Mouse (Mus musculus): ENCODE data around the gene Parp8. TPM values are rescaled to one million over a fixed set of nuclear protein-coding genes. Genes with fewer than 3 reads are reported as not detected.
"Not testable (repeated sequence)": the region's sequence is repeated elsewhere in the genome, so short reads cannot be mapped to it uniquely, and the experiment has no call there.

Gene Parp8
- polyA plus RNA-seq, 1 experiment from 2014 or later: 9.5 TPM

DNA sequence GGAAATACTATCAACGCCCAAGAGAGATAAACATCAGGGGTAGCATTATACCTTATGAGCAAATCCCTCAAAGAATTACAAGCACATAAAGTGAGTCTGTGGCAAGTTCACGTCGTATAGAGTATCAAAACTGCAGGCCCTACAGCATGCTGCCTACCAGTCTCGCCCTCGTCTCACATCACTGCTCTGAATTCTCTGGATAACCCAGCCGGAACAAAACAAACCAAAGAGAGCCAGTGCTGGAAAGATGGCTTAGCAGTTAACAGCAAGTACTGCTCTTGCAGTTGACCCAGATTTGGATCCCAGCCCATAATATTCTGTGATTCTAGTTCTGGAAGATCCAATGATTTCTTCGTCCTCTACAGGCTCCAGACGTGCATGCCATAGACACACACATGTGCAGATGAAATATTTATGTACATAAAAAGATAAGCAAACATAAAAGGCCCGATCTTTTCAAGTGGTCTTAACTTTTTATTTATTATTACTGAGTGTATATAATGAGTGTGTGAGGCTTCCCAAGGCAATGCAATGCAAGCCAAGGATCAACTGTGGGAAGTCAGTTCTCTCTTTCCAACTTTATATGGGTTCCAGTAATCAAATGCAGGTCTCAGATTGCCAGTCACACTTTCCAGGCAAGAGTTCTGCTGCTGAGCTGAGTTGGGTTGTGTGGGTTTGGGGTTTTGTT, 77.6 kb downstream of the Parp8 start:
- H3K9me3 ChIP-seq: no peaks in the 10 kb centered on the region
- DNase-seq (ENCODE audit: extremely low spot score, low spot score): no peak
- 87% methylated on average over 9 of the region's 9 CpGs for WGBS
- no peaks in the 10 kb centered on the region for H3K4me1 ChIP-seq
- H3K27me3 ChIP-seq (ENCODE audit: poor library complexity, severe bottlenecking): no peaks in the 10 kb centered on the region
- H3K36me3 ChIP-seq (replicated peaks): no peaks in the 10 kb centered on the region
- no peak overlapping the region for H3K4me3 ChIP-seq
- H3K27ac ChIP-seq: no peak overlapping the region

DNA sequence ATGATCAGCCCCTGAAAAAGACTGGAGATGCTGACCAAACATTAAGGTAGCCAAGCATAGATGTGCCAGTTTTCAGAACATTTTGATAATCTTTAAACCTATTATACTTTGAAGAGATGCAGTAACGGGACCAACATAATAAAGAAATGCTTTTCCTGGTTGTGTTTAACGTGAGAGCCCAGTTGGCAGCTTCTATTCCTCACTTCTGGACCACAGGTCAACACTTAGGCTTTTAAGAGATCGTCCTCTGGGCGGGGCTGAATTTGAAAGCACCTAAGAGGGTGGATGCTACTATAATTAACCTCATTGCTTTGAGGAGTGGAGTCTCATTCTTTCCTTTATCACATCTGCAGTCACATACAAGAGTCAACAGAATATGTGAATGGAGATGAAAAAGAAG, 78.8 kb downstream of the Parp8 start:
- no peaks in the 10 kb centered on the region for H3K36me3 ChIP-seq (replicated peaks)
- WGBS: 80% methylated on average over 4 of the region's 4 CpGs
- no peak overlapping the region for H3K4me3 ChIP-seq
- H3K27me3 ChIP-seq (ENCODE audit: poor library complexity, severe bottlenecking): no peaks in the 10 kb centered on the region
- DNase-seq (ENCODE audit: extremely low spot score, low spot score): no peak
- no peaks in the 10 kb centered on the region for H3K9me3 ChIP-seq
- no peak overlapping the region for H3K27ac ChIP-seq
- peaks cover 3% of the 10 kb centered on the region for H3K4me1 ChIP-seq

DNA sequence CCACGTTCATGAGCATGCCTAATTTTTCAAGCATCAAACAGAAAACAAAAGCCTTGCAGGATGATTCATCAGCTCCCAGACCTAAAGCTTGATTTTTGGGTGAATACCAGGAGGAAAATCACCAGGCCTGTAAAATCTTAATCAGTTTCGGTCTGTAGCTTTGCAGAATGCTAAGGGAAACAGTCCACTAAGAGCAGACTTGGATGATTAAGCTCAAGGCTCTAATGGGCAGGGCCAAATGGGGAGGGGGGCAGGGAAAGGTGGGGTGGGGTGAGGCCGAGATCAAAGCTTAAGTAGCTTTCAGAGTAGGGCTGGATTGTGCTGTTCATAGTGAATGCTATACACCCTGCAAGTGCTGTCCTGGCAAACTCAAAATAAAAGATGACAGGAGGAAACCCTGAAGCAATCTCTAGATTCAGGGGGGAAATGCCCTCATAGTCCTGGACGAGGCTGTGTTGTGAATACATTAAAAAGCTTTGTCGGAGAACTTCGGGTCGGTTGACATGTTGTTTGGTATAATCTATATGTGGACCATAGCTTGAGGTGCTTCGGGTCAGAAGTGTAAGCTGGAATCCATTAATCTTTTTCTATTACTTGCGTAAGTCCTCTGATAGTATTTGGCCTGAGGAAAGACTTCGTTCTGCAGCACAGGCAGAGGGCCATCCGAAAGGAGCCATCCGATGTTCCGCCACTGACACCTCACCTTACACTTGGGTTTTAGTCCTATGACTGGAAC, 83.9 kb downstream of the Parp8 start:
- no peak for DNase-seq (ENCODE audit: extremely low spot score, low spot score)
- Histone ChIP-seq H3K4me1 (peaks cover 17% of the 10 kb centered on the region), H3K4me3 (no peak overlapping the region), H3K27ac (no peak overlapping the region), H3K9me3 (no peaks in the 10 kb centered on the region), H3K36me3 (replicated peaks) (no peaks in the 10 kb centered on the region), H3K27me3 (ENCODE audit: poor library complexity, severe bottlenecking) (no peaks in the 10 kb centered on the region)
- 82% methylated on average over 13 of the region's 13 CpGs for WGBS

DNA sequence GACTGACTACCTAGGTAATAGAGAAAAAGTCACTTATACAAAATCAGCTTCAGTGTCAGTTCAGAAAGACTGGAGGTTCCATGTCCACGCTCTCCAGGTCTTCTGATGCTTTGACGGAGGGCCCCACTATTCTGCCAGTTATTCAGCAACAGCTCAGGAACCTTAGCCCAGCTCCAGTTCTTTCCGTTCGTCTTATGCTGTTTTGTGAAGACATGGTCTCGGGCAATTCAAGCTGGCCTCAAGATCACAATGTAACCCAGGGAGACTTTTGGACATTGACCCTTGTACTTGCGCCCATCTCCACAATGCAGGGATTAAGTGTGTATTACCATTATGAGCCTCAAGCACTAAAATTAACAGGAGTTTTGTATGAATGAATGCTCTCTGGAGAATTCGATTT, 84.6 kb downstream of the Parp8 start:
- H3K36me3 ChIP-seq (replicated peaks): no peaks in the 10 kb centered on the region
- H3K4me3 ChIP-seq: no peak overlapping the region
- 69% methylated on average over 7 of the region's 7 CpGs for WGBS
- no peak for DNase-seq (ENCODE audit: extremely low spot score, low spot score)
- H3K27ac ChIP-seq: no peak overlapping the region
- H3K4me1 ChIP-seq: peaks cover 17% of the 10 kb centered on the region
- H3K27me3 ChIP-seq (ENCODE audit: poor library complexity, severe bottlenecking): no peaks in the 10 kb centered on the region
- H3K9me3 ChIP-seq: no peaks in the 10 kb centered on the region

DNA sequence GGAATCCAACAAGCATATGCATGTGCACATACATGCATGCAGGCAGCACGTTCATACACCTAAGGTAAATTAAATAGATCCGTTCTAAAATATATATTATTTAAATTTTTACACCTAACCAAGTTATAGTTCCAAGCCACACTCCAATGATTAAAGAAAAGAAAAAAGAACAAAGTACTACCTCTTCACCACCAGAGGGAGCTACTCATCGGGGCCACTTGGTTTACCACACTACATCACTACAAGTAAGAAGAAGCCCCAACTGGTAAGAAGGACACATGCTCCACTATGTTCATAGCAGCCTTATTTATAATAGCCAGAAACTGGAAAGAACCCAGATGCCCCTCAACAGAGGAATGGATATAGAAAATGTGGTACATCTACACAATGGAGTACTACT, 88.3 kb downstream of the Parp8 start:
- H3K27ac ChIP-seq; H3K4me3 ChIP-seq; DNase-seq (ENCODE audit: extremely low spot score, low spot score); H3K36me3 ChIP-seq (replicated peaks); H3K27me3 ChIP-seq (ENCODE audit: poor library complexity, severe bottlenecking); H3K9me3 ChIP-seq: not testable (repeated sequence)
- WGBS: 90% methylated on average over 3 of the region's 3 CpGs
- H3K4me1 ChIP-seq: peaks cover 17% of the 10 kb centered on the region

DNA sequence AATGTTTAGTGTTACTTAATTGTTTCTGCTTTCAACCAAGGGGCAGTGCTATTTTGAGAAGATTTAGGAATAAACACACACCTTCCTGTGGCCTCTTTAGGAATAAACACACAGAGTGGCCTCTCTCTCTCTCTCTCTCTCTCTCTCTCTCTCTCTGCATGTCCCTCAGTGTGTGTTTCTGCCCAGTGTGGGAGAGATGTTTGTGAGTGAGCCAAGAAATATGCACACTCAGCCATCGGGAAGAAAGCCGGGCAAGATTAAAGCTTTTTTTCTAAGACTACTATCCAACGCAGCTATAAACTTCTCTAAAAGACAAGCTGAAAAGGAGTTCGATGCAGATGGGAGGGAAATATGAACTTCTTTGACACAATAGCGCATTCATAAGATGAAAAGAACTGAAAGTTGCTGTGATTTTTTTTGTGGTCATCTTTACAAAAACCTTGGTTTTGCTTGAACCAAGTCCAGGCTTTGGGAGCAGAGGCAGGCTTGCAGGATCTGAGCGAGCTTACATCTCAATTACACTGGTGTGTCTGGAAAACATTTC, 107.9 kb downstream of the Parp8 start:
- Histone ChIP-seq H3K27ac (no peak overlapping the region), H3K4me3 (no peak overlapping the region), H3K27me3 (ENCODE audit: poor library complexity, severe bottlenecking) (no peaks in the 10 kb centered on the region), H3K36me3 (replicated peaks) (no peaks in the 10 kb centered on the region), H3K4me1 (no peaks in the 10 kb centered on the region), H3K9me3 (no peaks in the 10 kb centered on the region)
- DNase-seq (ENCODE audit: extremely low spot score, low spot score): no peak
- WGBS: 90% methylated on average over 6 of the region's 6 CpGs

DNA sequence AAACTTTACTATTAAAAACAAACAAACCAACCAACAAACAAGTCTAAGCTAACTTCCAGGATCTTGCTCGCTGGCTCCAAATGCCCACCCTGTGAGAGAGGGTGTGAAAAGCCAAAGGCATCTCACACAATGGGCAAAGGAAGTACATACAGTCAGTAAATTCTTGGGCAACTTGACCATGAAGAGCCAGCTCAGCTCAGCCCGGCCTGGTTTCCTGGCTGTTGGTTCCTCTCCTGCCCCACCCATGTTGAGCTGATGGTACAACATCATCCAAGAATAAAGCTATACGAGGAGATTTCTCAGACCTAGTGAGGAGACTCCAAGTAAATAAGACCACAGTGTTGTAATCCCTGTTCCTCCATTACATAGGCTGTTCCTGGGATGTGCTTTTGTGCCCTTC, 117.1 kb downstream of the Parp8 start:
- no peaks in the 10 kb centered on the region for H3K36me3 ChIP-seq (replicated peaks)
- WGBS: 95% methylated on average over 3 of the region's 3 CpGs
- no peak overlapping the region for H3K4me3 ChIP-seq
- no peaks in the 10 kb centered on the region for H3K9me3 ChIP-seq
- no peak for DNase-seq (ENCODE audit: extremely low spot score, low spot score)
- no peaks in the 10 kb centered on the region for H3K27me3 ChIP-seq (ENCODE audit: poor library complexity, severe bottlenecking)
- H3K4me1 ChIP-seq: no peaks in the 10 kb centered on the region
- no peak overlapping the region for H3K27ac ChIP-seq

DNA sequence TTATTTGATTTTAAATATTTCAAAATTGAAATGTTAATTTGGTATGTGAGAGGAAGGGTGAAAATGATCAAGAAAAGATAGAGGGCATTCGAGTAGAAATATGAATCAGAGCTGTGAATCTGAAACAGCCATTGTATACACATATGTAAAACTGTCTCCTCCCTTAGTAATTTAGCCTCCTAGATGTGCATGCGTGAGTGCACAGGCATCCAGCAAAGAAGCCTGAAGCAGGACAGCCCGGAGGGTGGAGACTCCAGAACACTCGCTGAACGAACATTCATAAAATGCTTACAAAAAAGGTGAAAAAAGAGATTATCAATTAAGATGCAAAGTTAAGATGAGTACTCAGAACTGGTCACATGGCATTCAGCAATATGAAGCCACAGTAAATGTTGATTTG, 121.9 kb downstream of the Parp8 start:
- no peaks in the 10 kb centered on the region for H3K36me3 ChIP-seq (replicated peaks)
- H3K4me3 ChIP-seq: no peak overlapping the region
- H3K27ac ChIP-seq: no peak overlapping the region
- H3K4me1 ChIP-seq: no peaks in the 10 kb centered on the region
- no peaks in the 10 kb centered on the region for H3K27me3 ChIP-seq (ENCODE audit: poor library complexity, severe bottlenecking)
- DNase-seq (ENCODE audit: extremely low spot score, low spot score): no peak
- H3K9me3 ChIP-seq: no peaks in the 10 kb centered on the region
- WGBS: 81% methylated on average over 5 of the region's 5 CpGs

DNA sequence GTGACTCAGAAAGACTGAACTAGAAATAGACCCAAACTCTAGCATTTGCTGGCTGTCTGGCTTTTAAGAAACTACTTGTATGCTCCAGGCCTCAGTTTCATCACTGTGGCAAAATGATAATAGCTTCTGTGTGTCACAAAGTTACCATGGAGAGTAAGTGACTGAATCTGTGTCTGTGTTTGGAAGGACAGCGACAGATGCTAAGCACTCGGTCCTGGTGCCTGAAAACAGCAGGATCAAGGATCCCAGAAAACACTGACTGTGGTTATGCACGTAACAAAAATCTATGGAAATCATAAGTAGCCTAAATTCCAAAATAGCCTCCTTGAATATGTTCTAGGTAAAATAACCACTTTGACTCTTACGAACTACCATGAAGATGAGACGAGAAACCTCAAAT, 126.9 kb downstream of the Parp8 start:
- DNase-seq (ENCODE audit: extremely low spot score, low spot score): no peak
- WGBS: 91% methylated on average over 5 of the region's 5 CpGs
- Histone ChIP-seq H3K4me3 (no peak overlapping the region), H3K27ac (no peak overlapping the region), H3K9me3 (no peaks in the 10 kb centered on the region), H3K27me3 (ENCODE audit: poor library complexity, severe bottlenecking) (no peaks in the 10 kb centered on the region), H3K4me1 (no peaks in the 10 kb centered on the region), H3K36me3 (replicated peaks) (peaks cover 13% of the 10 kb centered on the region)

DNA sequence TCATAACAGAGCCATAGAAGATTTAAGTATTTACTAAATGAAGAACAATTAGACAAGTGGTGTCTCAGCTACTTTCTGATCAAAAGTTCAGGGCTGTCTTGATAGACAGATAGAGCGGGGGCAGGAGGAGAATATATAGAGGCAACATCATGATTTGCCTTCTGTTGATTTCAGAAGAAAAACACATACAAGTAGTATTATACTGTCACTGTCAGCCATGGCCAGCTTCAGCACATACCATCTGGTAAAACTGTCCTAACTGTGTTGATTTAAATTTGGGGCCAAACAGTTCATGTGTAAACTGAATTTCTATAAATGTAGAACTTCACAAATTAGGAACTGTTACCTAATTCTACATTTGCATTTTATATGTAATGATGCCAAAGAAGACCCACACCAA, 127.6 kb downstream of the Parp8 start:
- Histone ChIP-seq H3K27ac (no peak overlapping the region), H3K27me3 (ENCODE audit: poor library complexity, severe bottlenecking) (no peaks in the 10 kb centered on the region), H3K36me3 (replicated peaks) (peaks cover 13% of the 10 kb centered on the region), H3K9me3 (no peaks in the 10 kb centered on the region), H3K4me1 (no peaks in the 10 kb centered on the region), H3K4me3 (no peak overlapping the region)
- 94% methylated on average over 1 of the region's 1 CpGs for WGBS
- no peak for DNase-seq (ENCODE audit: extremely low spot score, low spot score)

DNA sequence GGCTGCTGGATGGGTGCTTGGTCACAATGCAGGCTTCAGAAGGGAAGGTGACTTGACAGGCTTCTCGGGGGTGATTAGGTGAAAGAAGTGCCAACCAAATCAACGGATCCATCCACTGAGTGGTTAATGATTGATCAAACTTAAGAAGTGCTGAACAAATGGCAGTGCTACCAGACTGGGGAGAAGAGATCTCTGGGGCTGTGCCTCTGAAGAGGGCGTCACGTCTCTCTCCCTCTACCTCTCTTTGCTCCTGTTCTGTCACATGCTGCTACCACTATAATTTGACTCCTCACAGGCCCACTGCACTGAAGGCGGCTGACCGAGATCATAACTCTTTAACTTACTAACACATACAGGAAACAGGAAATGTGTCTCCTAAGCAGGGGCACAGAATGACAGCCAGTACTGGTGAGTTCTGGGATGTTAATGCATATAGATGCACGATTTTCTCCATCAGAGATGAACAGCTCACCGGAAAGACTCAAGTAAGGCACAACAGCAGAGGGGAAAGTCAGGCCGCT, 140.9 kb downstream of the Parp8 start:
- Histone ChIP-seq H3K4me1 (no peaks in the 10 kb centered on the region), H3K36me3 (replicated peaks) (0 out of 2 replicates have a peak, but pooled peaks cover 3% of the 10 kb centered on the region), H3K4me3 (no peak overlapping the region), H3K27ac (no peak overlapping the region), H3K9me3 (no peaks in the 10 kb centered on the region), H3K27me3 (ENCODE audit: poor library complexity, severe bottlenecking) (no peaks in the 10 kb centered on the region)
- 91% methylated on average over 9 of the region's 9 CpGs for WGBS
- no peak for DNase-seq (ENCODE audit: extremely low spot score, low spot score)

DNA sequence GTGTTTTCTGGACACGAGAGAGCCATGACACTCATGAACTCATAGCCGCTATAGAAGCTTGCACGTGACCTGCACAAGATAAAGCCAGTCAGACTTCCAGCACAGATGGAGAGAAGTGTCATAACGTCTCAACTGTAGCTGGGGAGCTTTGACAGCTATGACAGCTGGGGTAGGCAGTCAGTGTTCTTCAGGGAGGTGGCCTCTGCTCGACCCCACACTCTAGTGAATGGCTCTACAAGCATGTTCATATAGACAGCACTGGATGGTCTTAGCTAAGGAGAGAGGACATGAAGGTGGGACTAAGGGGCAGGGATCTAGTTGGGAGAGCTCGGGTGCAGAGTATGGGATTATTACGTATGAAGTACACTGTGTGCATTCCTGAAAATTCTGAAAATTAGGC, 143.1 kb downstream of the Parp8 start:
- Histone ChIP-seq H3K27ac (no peak overlapping the region), H3K9me3 (no peaks in the 10 kb centered on the region)
- WGBS: 92% methylated on average over 7 of the region's 7 CpGs

DNA sequence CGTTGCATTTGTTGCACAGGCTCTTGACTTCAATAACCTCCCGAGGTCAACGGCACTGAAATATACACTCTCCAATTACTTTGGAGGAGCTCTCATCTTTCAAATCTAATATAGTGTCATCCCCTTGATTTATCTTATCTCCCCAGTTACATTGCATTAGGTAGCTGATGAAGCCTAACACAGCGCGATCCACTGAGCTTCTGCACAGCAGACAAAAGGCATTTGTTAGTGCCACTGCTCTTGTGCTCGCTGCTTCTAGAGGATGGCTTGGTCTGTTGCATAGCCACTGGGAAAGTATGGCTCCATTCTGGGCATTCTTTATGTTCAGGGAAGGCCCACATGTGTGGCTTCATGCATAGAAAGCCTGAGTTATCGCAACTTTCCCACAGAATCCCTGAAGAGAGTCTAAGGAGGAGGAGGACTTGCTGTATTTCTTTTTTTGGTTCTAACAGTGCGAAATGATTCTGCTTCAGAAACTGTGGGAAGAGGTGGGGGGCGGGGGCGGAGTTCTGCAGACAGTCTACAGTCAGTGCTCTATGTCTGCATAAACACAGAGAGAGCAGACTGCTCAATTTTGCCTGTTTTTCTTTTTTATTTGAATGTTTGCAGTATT, 145.7 kb downstream of the Parp8 start:
- Histone ChIP-seq H3K36me3 (replicated peaks) (0 out of 2 replicates have a peak, but pooled peaks cover 3% of the 10 kb centered on the region), H3K27ac (no peak overlapping the region), H3K27me3 (ENCODE audit: poor library complexity, severe bottlenecking) (no peaks in the 10 kb centered on the region), H3K9me3 (no peaks in the 10 kb centered on the region), H3K4me3 (no peak overlapping the region), H3K4me1 (no peaks in the 10 kb centered on the region)
- 86% methylated on average over 10 of the region's 10 CpGs for WGBS
- no peak for DNase-seq (ENCODE audit: extremely low spot score, low spot score)

More for the DNA sequence above, 143.1 kb downstream of the Parp8 start:
- Histone ChIP-seq H3K27me3 (ENCODE audit: poor library complexity, severe bottlenecking) (no peaks in the 10 kb centered on the region), H3K36me3 (replicated peaks) (0 out of 2 replicates have a peak, but pooled peaks cover 3% of the 10 kb centered on the region), H3K4me1 (no peaks in the 10 kb centered on the region), H3K4me3 (no peak overlapping the region)
- no peak for DNase-seq (ENCODE audit: extremely low spot score, low spot score)

All from forebrain, embryonic 10.5 days (tissue).